Mouse (Mus musculus): Measurements from ENCODE around the gene Maml1.
"Not testable (repeated sequence)": the region's sequence is repeated elsewhere in the genome, so short reads cannot be mapped to it uniquely, and the experiment has no call there.

The Maml1 gene

DNA sequence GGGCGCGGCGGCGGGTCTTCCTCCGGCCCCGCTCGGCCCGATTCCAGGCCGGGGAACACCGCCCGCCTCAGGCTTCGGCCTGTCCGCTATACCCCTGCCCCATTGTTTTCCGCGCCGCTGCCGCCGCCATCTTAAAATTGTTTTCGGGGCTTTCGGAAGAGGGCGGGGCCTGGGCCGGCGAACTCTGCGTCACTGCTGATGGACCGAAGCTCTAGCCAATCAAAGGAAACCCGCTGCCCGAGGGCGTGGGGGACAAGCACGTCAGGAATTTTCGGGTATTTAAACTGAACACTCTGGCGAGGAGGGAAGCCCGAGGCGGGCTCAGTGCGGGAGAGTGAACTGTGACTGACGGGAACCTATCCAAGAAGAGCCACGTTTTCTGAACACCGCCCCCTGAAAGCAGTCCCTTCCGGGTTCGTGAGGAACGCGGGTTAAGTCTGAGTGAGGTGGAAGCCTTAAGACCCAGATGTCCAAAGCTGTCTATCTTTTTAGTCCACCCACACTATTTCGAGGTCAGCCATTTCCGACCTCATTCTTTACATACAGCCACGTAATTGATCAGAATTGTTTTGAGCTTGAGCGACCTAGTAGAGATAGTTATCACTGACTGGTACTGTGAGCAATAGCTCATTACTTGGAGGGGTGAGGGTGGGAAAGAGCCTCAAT lies at the start of gene Maml1:
TSS of gene Maml1 (minus strand) at position 122 of the 666 bp plus-strand sequence.
- DNase-seq (ENCODE audit: low read depth) = peak; percentile 99

DNA sequence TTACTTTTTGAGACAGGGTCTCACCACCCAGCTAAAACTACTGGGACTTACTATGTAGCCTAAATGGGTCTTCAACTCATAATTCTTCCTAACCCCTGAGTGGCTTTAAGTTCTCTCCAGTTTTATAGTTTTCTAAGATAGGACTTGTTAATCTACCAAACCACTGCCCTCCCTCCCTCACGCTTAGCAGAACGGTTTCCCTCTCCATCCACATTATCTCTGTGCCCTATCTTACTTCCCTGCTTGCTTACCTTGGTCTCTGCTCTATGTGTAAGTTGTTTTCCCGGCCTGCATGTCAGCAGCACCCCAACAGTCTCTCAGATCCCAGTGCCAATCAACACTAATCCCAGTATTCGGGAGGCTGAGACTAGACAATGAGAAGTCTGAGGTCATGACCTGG lies 44.8 kb upstream of the Maml1 start:
- DNase-seq (ENCODE audit: low read depth) = no peak

DNA sequence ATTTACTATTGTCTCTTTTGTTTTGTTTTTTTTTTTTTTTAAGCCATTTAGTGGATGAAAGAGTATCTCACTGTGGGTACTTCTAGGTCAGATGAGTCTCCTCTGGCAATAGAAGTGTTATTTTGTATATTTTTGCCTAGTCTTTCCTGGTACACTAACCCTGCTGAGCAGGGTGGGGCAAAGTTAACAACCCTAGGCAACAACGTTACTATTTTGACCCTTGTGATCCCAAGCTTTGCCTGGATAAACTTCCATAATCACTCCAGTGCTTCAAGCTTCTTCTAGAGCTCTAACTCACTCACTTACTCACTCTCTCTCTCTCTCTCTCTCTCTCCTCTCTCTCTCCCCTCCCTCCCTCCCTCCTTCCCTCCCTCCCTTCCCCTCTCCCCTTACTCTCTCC lies 44.0 kb upstream of the Maml1 start:
- DNase-seq (ENCODE audit: low read depth) = no peak

DNA sequence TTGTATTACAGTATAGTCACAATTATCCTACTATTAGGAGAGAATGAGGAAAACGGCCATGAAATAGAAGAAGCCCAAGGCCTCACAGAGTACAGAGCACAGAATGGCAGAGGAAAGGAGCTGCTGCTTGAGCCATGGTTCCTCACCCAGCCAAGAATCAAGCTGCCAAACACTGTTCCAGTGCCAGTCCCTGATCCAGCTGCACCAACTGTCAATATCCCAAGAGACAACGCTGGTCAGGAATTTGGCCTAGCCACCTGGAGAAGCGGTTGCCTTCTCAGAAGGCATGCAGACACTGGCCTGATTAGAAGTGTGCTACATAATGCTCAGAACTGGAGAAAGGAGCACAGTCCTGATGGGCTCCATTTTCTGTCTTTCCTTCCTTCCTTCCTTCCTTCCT lies 41.1 kb upstream of the Maml1 start:
- DNase-seq (ENCODE audit: low read depth) = no peak

DNA sequence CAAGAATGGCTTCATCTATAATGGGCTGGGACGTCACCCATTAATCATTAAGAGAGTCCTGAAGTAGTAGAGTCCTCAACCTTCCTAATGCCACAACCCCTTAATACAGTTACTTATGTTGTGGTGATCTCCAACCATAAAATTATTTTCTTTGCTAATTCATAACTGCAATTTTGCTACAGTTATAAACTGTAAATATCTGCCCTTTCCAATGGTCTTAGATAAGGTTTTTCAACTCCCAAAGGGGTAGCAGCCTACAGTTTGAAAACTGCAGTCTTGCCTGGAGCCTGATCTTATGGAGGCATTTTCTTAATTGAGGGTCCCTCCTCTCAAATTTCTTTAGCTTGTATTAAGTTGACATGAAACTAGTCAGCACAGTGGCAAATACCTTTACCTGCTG lies 37.3 kb upstream of the Maml1 start:
- DNase-seq (ENCODE audit: low read depth) = no peak

DNA sequence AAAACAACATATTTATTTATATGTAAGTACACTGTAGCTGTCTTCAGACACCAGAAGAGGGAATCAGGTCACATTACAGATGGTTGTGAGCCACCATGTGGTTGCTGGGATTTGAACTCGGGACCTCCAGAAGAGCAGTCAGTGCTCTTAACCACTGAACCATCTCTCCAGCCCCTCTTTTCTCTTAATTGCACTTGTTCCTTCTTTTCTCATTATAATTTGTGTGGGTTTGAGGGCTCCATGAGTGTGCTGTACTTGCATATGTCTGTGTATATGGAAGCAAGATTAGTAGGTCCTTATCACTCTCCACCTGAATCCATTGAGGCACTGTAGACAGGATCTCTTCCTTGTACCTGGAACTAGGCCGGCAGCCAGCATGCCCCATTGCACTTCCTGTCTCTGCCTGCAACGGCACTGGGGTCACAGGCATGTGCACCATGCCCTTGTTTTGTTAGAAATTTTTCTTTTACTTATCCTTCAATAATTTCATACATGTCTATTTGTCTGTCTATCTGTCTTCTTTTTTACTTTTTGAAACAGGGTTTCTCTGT lies 36.0 kb upstream of the Maml1 start:
- DNase-seq (ENCODE audit: low read depth) = no peak

DNA sequence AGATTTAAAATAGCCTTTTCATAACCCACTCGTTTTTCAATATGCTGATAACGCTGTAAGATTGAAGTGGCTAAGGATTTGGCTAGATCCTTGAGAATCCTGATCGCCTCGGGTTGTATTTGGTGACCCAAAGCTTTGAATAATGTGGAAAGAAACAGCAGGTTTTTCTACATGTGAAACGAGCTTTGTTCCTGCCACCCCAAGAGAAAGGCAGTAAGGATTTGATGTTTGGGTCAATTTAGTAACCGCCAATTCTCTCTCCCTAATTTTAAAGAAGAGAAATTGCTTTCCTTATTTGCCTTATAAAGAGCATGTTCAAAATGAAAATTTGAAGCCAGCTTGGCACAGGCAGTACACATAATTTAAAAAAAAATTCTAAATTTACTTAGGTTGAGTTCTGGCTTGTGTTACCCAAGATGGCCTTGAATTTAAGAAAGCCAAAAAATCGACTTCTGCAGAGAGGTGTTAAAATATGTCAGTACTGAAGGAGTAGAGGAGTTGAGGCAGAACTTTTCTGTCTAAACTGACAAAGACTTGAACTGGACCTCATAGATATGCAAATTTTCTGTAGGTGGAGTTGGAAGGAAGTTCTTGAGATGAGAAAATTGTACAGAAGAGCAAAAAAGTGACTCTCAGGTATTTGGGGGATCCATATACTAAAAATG lies 34.3 kb upstream of the Maml1 start:
- DNase-seq (ENCODE audit: low read depth) = no peak

DNA sequence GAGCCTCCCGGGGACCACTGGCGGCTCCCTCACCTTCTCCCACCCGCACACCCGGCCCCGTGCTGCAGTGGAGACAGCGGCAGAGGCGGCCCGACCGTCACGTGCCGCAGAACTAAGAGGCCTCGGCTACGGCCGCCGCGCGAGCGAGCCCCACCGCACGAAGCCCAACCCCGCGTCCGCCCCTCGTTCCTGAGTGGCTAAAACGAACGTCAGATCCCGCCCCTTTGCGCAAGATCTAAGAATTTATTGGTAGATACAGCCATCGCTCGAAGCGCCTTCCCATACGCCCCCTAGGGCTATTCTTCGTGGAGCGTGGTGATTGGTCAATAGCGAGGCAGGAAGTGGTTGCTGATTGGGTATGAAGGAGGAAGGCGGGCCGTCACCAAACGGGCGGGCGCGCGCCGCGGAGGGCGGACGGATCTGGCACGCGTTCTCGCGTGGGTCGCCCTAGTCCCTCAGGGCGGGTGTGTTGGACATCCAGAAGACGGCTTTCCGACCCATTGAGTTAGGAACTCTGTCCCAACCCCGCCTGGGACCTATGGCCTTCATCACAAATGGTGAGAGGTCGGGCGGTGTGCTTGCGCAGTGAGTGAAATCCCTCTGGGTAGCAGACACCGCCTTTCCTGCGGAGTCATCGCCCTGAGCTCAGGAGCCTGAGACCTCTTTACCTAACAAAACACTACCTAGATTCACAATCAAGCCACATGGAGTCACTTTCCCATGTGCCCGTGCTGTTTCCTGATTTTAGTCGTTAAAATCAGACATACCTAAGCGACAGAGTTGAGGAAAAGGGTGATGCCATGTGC lies 33.6 kb upstream of the Maml1 start, which contains the start of gene Canx:
TSS of gene Canx (minus strand) at position 178 of the 806 bp plus-strand sequence.
- peak; percentile 100 for DNase-seq (ENCODE audit: low read depth)

DNA sequence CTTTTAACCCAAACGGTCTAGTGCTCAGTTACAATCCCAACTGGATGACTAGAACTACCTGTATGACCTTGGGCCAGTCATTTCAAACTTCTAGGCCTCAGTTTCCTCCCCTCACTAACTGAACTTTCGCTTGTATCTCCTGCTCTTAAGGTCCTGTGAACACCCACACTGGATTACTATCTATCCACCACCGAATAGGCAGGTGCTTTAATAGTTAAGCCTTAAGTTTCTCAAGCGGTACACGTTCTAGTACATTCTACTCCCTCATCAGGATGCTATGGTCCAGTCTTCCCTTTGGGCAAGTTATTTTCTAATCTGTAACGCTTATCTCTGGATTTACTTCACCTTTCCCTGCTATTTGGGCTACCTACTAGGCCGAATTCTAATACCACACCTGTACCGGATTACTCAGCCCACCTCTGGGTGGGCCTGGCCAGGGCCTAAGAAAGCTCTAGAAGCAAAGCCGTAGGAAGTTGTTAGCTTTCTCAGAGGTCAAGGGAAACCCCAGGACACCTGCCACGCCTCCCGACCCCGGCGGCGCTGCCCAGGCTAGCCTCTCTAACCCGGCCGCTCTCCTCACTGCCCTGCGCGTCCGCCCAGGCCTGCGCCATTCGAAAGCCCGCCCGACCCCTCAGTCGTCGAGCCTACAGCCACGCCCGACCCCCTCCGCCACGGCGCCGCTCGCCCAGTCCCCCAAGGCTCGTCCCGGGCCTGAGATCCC lies 32.8 kb upstream of the Maml1 start:
- DNase-seq (ENCODE audit: low read depth) = no peak

DNA sequence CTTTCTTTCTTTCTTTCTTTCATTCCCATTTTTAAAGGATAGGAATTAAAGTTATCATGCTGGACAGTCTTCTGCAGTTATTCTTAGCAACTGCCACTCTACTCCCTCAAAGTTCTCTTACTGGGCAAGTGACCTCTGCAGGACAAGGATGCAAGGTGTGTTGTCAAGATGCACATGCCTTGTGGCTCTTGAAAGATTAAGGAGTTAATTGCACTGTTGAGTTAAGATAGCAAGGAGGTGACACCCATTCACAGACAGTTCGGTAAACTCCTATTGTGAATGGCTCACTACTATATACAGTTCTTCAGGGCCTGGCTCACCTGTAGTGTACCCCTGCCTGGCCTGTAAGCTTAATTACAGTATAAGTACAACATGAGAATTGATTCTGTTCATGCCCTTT lies 31.7 kb upstream of the Maml1 start:
- DNase-seq (ENCODE audit: low read depth) = no peak

DNA sequence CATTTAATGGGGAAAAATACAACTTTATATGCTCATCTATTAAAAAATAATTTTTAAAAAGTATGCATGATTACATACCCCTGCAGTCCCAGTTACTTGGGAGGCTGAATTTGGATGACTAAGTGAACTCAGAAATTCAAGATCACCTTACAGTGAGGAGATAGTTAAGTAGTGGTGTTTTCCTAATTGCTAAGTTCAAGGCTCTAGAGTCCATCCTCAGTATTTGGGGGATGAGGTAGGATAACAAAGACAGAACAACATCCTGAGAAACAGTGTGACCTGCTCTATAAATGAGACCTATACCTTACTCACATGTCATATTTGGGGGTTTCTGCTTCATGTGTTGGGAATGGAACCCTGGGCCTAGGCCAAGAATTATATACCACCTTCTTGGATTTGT lies 30.2 kb upstream of the Maml1 start:
- DNase-seq (ENCODE audit: low read depth) = no peak

DNA sequence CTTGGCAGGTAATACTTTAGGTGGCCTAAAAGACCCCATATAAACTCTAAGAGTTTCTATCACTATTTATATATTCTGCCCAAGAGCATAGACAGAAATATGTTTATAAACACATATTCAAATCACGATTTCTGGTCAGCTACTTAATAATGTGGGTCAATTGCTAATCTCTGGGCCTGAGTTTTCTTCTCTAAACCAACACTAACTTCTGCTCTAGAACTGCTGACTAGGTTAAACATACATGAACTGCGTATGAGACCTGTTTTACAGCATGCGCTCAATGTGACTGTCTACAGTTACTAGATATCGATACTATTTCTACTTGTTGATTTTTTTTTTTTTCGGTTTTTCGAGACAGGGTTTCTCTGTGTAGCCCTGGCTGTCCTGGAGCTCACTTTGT lies 29.1 kb upstream of the Maml1 start:
- DNase-seq (ENCODE audit: low read depth) = no peak

DNA sequence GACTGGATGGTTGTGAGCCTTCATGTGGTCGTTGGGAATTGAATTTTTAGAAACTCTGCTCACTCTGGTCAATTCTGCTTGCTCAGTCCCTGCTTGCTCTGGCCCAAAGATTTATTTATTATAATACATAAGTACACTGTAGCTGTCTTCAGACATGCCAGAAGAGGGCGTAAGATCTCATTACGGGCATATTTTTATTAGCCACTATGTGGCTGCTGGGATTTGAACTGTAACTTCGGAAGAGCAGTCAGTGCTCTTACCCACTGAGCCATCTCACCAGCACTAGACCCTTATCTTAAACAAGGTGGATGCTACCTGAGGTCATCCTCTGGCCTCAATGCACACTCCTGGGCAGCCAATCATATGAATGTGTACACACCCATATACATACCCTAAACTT lies 27.2 kb upstream of the Maml1 start:
- not testable (repeated sequence) for DNase-seq (ENCODE audit: low read depth)

DNA sequence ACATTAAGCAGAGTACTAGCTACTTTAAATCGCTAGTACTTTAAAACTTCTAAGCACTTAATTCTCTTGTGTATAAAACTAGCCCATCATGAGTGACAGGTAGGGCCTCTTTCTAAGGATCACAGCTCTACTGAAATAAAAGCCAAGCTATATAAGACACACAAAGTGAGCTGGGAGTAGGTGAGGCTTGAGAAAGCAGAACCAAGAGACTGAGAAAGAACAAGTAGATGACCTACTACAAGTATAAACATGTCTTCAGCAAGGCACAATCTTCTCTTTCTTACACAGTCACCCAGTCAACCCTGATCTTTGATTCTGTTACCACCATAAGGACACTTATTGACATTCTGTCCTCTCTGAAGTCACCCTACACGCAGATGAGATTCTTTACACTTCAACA lies 20.7 kb upstream of the Maml1 start:
- DNase-seq (ENCODE audit: low read depth) = no peak

DNA sequence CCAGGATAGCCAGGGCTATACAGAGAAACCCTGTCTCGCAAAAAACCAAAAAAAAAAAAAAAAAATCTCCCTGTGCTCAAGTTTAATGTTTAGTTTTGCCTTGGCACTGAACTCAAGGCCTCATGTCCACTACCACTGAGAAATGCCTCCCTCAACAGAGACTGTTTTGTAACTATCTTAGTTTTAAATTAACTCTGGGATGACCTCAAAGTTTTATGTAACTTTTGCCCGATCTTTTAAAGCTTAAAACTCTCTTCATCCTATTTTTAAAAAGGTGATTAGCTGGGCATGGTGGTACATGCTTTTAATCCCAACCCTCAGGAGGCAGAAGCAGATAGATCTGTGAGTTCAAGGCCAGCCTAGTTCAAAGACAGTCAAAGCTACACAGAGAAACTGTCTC lies 11.3 kb upstream of the Maml1 start:
- DNase-seq (ENCODE audit: low read depth) = no peak

DNA sequence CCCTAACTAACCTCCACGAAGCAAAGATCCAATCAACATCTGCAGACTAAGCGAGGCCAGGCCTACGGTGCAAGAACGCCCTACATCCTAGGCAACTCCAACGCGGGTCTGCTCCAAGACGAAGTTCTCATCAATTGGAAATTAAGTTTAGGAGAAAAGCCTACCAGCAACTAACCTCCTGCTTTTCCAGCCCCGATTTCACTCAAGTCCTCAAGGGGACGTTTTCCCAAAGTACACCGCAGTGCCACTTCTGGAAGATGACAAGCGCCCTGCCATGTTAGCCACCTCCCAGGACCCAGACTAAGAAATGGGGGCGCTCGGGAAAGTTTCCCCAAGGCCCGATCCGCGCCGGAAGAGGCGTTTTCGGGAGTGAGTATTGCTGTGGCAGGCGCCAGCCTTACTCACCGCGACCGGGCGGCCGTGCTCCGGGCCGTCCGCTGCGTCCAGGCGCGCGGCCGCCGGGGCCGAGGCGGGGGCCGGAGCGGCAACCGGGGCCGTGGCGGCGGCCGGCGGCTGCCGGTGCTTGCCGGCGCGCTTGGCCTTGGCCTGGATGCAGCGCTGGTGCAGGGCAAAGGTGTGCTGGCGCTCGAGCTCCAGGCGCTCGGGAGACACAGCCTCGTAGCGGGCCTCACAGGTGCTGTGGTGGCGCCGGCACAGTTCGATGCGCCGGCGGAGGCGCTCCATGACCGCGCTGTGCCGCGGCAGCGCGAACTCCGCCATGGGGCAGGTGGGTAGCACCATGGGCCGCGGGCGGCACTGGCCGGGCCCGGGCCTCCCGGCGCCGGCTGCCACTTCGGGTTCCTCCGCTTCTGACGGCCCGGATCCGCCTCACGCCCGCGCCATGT lies 568 bp downstream of the Maml1 start:
- peak; percentile 64 for DNase-seq (ENCODE audit: low read depth)

DNA sequence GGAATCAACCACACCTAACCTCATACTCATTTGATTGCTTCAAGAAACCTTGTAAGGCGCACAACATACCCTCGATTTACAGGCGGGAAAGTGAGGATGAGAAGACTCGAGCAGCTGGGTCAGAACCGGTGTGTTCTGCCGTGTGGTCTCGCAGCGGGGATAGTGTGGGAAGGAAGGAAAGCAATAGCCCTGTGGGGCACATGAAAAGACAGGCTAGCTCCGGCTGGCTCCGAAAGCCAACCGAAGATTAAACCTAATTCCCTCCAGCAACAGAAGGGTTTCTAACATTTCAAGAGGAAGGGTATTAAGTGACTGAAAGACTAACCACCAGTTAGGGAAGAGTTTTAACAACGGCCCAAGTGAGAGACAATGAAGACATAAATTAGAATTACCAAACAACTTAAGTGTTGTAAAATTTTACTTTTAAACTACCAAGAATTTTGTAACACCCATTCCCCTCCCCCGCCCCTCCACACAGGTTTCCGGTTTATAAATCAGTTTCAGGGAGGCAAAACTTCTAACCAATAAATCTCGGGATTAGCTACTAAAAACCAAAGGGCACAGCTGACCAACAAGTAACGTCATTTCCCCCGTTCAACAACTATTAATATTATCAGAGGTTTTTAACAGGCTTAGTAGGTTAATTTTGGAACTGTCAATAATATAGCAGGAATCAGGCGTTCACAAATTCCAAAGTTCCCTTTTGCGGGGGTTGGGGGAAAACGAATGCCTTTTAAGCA lies 1.5 kb downstream of the Maml1 start:
- peak; percentile 61 for DNase-seq (ENCODE audit: low read depth)

DNA sequence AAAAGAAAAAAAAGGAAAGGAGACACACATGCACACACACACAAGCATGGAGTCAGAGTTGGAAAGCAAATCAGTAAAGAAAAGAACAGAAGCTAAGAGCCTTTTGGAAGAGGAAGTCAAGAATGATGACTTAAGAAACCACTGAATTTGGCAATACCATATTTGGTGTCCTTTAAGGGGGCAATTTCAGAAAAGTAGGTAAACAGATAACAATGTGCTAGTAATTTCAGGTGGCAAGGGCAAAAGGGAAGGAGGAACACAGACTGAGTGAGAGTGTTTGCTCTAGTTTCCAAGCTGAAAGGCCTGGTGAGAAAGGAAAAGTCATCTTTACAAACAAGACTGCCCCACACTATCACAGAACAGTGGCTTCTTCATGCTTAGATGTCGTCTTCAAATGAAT lies 5.7 kb downstream of the Maml1 start:
- no peak for DNase-seq (ENCODE audit: low read depth)

DNA sequence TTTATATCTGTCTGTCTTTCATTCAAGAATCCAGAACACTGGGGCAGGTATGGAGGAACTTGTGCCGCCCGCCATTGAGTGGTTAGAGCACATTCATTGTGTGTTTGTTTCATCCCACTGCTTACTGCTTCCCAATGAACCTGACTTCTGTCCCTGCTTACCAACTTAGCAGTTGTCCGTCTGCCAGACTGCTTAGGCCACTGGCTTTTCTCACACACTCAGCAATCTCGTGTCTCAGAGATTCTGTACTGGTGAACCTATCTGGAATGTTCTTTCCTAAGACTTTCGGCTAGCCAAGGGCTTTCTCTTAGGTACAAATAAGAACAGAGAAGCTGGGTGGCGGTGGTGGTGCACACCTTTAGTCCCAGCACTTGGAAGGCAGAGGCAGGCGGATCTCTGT lies 6.4 kb downstream of the Maml1 start:
- no peak for DNase-seq (ENCODE audit: low read depth)

DNA sequence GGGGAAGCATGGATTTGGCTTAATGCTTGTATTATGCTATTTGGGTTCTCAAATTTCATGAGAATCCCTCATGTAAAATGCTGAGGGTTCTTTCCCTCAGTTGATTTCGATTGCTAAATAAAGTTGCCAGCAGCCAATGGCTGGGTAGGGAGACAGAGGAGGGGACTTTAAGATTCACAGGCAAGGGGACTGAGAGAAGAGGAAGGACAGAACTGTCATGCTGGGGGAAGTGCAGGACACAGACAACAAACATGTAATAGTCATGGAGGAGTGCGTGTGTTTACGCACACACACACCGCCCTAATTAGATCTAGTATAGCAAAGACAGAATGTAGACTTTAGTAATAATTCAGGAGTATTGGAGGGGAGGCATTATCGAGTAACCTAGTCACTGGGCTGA lies 6.8 kb downstream of the Maml1 start:
- DNase-seq (ENCODE audit: low read depth) = no peak

DNA sequence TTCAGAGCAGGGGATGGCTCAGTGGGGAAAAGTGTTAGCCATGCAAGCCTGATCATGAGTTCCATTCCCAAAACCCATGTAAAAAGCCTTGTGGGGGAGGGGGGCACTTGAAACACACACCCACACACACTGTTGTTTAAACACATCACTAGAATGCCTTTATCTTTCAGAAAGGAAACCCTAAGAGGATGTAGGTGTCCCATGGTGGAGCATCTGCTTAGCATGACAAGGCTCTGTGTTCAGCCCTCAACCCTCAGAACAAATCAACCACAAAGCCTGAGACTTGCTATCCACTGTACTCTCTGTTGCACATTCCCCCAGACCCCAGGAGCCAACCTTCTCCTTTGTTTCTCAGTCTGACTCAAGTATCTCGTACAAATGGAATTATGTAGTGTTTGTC lies 12.1 kb downstream of the Maml1 start:
- no peak for DNase-seq (ENCODE audit: low read depth)

Data from NIH3T3 (cell line).